Mouse (Mus musculus): ENCODE results near the gene Hip1.

- TF ChIP-seq POLR2A (IDR thresholded peaks at IDR 0.05; ENCODE audit: control insufficient read depth in 1 of 2, insufficient read depth in 1 of 2, low read depth in 1 of 2, low read length in 2 of 2, poor library complexity in 1 of 2) = no peak
- no peak for TF ChIP-seq CTCF (IDR thresholded peaks at IDR 0.05 in 2 of 3, conservative IDR thresholded peaks at IDR 0.05 in 1 of 3; ENCODE audit: control insufficient read depth in 1 of 3, insufficient read depth in 1 of 3, low read depth in 2 of 3, low read length in 3 of 3, poor library complexity in 1 of 3, severe bottlenecking in 1 of 3)
- TF ChIP-seq CHD2 (IDR thresholded peaks at IDR 0.05; ENCODE audit: low read length) = no peak
- TF ChIP-seq GATA1 (IDR thresholded peaks at IDR 0.05; ENCODE audit: low read depth, low read length) = no peak
- TF ChIP-seq EP300 (IDR thresholded peaks at IDR 0.05; ENCODE audit: low read depth in 1 of 2, low read length in 2 of 2) = no peak
- TF ChIP-seq E2F4 (IDR thresholded peaks at IDR 0.05; ENCODE audit: borderline replicate concordance, low read depth, low read length) = no peak
- TF ChIP-seq USF1 (IDR thresholded peaks at IDR 0.05; ENCODE audit: low read depth, low read length) = no peak
- TF ChIP-seq ETS1 (IDR thresholded peaks at IDR 0.05; ENCODE audit: low read depth, low read length) = no peak
- TF ChIP-seq KAT2A (conservative IDR thresholded peaks at IDR 0.05; ENCODE audit: low read depth, low read length) = no peak
- TF ChIP-seq MAFK (IDR thresholded peaks at IDR 0.05; ENCODE audit: borderline replicate concordance, low read depth, low read length) = no peak
- TF ChIP-seq ZC3H11A (IDR thresholded peaks at IDR 0.05; ENCODE audit: low read depth, low read length) = no peak
Observed at GRCm38 (mm10) chr5:135460833-135461173, 84.1 kb downstream of the Hip1 start.

Measured in MEL (cell line).